Mouse (Mus musculus): ENCODE measurements around the gene Thsd7a.

Gene Thsd7a

GRCm38 (mm10) chr6:12748787-12749530 lies at the start of gene Thsd7a:
Thsd7a (minus strand) TSS chr6:12749410.
- DNase-seq (ENCODE audit: low spot score), result peak; percentile 52

GRCm38 (mm10) chr6:12787129-12787528 lies 37.9 kb upstream of the Thsd7a start:
- no peak for DNase-seq (ENCODE audit: low spot score)

DNA sequence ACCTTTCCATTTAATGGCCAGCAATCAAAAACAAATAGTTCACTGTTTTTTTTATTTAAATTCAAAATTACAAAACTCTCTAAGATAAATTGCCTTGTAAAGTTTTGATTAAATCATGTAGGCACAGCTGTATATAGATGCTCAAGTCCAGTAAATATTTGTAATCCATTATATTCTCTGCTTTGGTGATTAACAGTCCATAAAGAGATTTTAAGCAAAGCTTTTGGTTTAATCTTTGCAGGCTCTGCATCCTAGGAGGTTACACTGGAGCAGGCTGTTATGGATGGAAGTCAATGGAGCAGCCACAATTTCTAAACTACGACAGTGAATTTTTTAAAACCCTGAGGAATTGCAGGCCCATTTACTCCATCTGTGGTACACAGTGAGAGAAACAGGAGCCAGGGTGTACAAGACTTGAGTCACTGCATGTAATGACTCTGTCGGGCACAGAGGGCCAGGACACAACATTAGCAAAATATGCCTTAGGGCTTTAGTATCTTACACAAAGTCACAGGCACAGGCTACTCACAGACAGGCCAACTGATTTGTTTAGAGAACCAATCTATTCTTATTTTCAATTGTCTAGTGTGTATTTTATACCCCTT lies 37.3 kb upstream of the Thsd7a start:
- no peak for DNase-seq (ENCODE audit: low spot score)

DNA sequence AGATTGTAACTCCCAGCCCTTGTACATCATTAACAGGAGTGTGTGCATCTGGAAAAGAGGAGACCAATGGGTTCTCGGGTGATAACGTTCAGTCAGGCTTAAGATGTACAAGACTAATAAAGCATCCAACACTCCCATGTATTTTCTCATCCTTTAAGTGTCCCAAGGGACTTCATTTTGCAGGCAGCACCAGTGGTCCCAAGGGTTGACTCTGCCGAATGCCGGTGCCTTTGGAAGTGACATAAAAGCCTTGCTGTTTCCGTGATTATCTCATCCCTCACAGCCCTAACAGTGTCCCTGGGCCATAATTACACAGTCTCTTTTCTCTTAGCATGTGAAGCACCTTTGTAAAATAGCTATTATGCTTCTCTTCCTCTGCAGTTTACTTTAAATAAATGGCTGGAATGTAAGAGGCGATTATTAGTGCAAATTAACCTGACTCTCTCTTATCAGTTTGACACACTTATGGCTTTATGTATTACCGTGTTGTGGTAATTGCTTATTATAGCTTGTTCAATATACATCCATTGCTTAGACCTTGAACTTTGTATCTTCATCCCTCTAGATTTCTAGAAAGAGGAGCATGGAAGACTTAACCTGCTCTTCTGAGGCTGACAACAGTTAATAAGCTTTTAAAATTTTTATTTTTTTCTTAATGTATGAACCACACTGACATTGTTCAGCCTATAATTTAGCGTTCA lies 35.9 kb upstream of the Thsd7a start:
- no peak for DNase-seq (ENCODE audit: low spot score)

DNA sequence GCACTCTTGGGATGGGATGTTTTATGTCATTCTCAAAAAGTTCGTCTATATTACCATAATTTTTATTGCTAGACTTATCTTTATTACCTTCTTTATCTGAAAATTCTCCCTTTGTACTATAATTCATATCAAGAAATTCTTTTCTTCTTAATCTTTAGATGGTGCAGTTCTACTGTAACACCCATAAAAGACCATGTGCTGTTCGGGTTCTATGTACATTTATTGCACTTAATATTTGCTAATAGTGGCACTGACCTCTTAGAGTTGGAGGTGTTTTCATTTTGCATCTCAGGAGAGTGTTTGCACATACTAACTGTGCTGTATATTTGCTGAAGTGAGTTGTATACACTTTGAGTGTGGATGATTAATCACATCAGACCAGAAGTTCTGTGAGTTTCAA lies 23.6 kb upstream of the Thsd7a start:
- DNase-seq (ENCODE audit: low spot score), result no peak

DNA sequence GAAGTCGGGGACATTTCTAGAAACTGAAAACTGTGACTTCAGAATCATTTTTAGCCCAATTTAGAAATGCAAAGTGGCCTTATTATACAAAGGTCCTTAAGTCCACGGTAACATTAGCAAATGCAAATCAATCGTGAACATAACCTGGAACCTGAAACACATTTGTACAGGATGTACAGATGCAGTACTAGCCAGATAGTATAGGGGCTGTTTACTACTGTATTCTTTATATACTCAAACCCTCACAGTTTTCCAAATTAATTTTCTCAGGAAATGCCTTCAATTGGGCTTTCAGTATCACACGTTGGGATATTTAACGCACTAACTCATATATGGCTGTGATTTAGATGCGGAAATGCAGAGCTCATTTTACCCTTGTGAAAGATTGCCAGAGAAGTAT lies 16.0 kb upstream of the Thsd7a start:
- DNase-seq (ENCODE audit: low spot score), result no peak

DNA sequence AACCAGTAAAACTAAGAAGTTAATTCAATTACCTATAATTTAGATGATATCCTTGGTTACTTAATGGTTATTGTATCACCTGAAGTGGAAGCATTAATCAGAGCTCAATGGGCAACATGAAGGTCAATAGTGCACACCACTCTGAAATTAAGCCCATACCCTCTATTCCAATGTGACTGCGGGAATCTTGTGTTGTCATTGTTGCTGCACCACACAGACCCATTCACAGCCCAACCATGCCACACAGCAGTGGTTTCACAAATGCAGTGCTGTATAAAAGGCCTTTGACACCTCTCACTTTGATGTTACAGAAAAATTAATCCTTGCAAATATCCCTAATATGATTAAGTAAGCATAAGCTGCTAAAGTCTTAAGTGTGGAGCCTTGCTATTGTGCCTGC lies 15.4 kb upstream of the Thsd7a start:
- DNase-seq (ENCODE audit: low spot score), result no peak

GRCm38 (mm10) chr6:12763816-12764215 lies 14.6 kb upstream of the Thsd7a start:
- no peak for DNase-seq (ENCODE audit: low spot score)

- no peak for DNase-seq (ENCODE audit: low spot score)
Measured at GRCm38 (mm10) chr6:12759328-12760193, 10.4 kb upstream of the Thsd7a start.

DNA sequence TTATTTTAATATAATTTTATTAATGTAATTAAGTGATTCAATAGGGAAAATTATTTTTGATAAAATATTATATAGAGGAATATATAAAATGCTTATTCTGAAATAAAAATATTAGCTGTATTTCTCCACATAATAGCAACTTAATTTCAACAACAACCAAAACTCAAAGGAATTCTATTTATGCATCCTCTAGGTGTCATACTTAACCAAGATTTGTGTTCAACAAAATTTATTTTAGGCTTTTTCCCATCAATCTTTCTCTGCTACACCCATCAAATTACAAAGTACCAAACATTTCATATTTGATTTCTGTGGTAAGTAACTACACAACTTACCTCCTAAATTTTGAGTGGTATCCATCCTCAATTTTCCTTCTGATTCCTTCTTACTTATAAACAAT lies 3.1 kb upstream of the Thsd7a start:
- no peak for DNase-seq (ENCODE audit: low spot score)

DNA sequence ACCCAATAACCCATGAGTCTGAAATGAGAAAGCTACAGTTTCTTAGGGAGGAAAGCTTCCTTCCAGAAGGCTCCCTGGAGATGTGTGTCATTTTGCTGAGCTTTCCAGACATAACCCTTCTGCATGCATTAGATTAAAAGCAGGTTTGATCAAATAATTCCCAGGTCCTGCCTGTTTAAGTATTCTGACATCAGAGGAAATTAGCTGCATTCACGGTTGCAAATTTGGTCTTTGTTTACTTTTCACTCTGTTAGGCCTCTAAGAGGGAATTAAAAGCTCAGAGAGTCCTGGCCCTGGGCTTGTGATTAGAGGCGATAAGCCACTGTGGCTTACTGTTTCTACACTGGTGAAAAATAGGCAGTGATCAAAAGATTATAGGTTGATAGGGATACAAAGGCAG lies 1.2 kb upstream of the Thsd7a start:
- DNase-seq (ENCODE audit: low spot score), result no peak

- no peak for DNase-seq (ENCODE audit: low spot score)
Measured at GRCm38 (mm10) chr6:12749531-12750210, 461 bp upstream of the Thsd7a start.

- no peak for DNase-seq (ENCODE audit: low spot score)
Measured at GRCm38 (mm10) chr6:12748454-12748786, 790 bp downstream of the Thsd7a start.

- DNase-seq (ENCODE audit: low spot score), result no peak
Measured at GRCm38 (mm10) chr6:12747856-12748450, 1.3 kb downstream of the Thsd7a start.

DNA sequence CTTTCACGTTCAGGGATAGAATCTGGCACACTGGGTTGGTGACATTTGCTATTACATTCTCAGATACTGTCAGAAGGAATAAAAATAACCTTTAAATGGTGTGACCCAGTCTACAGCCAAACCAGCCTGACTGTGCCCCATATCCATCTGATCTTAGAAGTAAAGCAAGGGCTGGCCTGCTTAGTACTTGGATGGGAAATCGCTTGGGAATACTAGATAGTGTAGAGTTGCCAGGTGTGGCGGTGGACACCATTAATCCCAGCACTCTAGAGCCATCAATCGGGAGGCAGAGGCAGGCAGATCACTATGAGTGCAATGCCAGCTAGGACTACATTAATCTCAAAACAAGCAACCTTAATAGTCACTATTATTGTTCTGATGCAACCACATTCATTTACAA lies 6.4 kb downstream of the Thsd7a start:
- DNase-seq (ENCODE audit: low spot score), result no peak

DNA sequence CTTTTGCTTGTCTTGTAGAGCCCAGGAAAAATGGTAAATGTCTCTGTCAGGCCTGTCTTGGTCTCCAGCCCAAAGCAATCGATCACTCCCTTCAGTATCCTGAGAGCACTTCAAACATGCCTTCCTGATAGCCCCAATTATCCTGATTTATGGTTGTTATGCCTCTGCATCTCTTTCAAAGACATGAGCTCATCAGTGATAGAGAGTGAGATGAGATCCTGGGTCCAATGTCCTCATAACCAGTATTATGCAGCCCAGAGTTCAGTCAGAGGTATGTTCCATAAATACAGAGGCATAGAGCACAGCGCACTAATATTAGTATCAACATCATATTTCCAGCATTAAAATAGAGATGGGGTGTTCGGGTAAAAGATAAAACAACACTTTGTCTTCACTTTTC lies 15.3 kb downstream of the Thsd7a start:
- DNase-seq (ENCODE audit: low spot score), result no peak

DNA sequence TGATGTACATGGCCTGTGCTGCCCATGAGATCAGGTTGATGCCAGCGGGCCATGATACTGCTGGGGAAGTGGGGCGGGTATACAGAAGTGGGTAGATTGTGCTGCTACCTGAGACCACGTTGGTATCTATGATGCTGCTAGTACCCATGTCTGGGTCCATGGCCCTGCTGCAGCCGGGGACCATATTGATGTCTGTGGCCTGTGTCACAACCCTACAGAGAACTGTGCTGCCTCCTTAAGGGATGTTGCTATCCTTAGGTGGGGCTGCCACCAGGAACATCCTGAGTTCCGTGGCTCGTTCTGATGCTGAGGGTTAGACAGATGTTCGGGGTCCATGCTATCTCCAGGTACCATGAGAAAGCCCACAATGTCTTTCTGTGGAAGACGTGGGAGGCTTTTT lies 33.1 kb downstream of the Thsd7a start:
- no peak for DNase-seq (ENCODE audit: low spot score)

- DNase-seq (ENCODE audit: low spot score), result no peak
Measured at GRCm38 (mm10) chr6:12712581-12712980, 36.6 kb downstream of the Thsd7a start.

- no peak for DNase-seq (ENCODE audit: low spot score)
Measured at GRCm38 (mm10) chr6:12702925-12703324, 46.3 kb downstream of the Thsd7a start.

GRCm38 (mm10) chr6:12699089-12699488 lies 50.1 kb downstream of the Thsd7a start:
- no peak for DNase-seq (ENCODE audit: low spot score)

- no peak for DNase-seq (ENCODE audit: low spot score)
Measured at GRCm38 (mm10) chr6:12693689-12694088, 55.5 kb downstream of the Thsd7a start.

DNA sequence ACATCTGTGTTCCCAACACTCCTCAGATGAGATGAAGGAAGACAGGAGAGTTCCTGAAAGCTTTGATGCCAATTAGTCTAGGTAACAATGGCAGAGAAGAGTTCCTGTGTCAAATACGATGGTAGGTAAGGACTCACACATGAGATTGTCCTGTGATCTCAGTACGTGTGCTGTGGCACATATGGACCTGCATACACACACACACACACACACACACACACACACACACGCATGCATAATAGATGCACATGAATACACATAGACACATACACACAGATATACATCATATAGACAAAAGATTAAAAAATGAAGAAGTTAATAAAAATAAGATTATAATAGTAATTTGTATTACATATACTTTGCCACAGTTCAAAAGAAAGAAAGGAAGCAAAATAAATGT lies 56.0 kb downstream of the Thsd7a start:
- no peak for DNase-seq (ENCODE audit: low spot score)

All from testis, postnatal 10 days (tissue).